Mouse (Mus musculus) kidney, adult 2 months (tissue): ENCODE measurements around the gene Akap8.

Experiments
- CTCF ChIP-seq: fragments of 200-500 bp; conservative IDR thresholded peaks from 2 replicates; pipeline ENCODE4 v1.5.1; 2011; ENCODE audit warnings: low read depth, mild to moderate bottlenecking, control low read depth, low read length, moderate library complexity, mixed read lengths; ENCODE audit not compliant: insufficient read depth, insufficient read length
- POLR2A ChIP-seq: fragments of 200-500 bp; IDR thresholded peaks from one replicate; pipeline ENCODE4 v1.6.1; 2011; ENCODE audit warnings: low read depth, low read length, control low read depth

DNA sequence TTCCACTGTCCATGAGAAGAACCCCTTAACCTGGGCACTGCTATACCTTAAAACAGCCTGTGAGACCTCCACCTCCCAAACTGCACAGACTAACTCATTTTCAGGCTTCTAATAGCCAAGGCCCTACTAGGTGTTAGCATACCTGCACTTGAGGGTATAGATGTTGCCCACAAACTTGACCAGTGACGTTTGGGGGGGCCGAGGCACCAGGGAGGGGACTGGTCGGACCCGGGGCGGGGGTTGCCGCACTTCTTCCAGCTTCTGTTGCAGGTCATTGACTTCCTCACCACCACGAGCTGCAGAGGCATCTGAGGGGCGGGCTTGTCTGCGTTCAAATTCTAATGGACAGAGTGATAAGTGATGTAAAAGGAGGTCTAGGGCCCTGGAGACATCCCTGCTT is 35.2 kb upstream of the Akap8 start:
- TF ChIP-seq CTCF (no peak), POLR2A (no peak)
